Mouse (Mus musculus): ENCODE data around the gene Tjp1. TPM values are rescaled to one million over a fixed set of nuclear protein-coding genes. Genes with fewer than 3 reads are reported as not detected.

The Tjp1 gene
- total and polyA plus RNA-seq, 2 experiments from 2014 or later: 15.0 to 33.9 TPM

DNA sequence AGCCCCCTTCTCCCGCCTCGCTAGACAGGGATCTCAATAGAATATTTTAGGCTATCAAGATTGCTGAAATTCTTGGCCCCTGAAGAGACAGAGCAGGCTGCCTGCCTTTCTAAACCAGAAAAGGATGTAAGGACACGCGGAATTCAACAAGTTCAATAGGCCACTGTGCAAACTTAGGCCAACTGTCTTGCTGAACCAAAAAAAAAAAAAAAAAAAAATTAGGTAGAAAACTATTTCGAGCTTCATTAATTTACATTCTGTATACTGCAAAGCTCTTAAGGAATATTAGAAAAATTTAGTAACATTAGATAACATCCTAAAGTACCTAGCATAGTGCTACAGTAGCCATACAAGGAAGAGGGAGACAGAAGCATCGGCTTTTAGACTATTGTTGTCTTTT is 155.8 kb downstream of the Tjp1 start:
- H3K9ac ChIP-seq (replicated peaks; ENCODE audit: low read depth, low read length): peak overlapping the region; percentile 98
- TF ChIP-seq EP300 (IDR thresholded peaks at IDR 0.05; ENCODE audit: low read depth): no peak
- TF ChIP-seq CTCF (IDR thresholded peaks at IDR 0.05; ENCODE audit: low read depth): no peak
- H3K36me3 ChIP-seq (replicated peaks; ENCODE audit: control insufficient read depth, insufficient read depth, low read length): no peaks in the 10 kb centered on the region
- no peak for DNase-seq (ENCODE audit: low spot score)
- WGBS: 20% methylated on average over 6 of the region's 6 CpGs
- H3K9me3 ChIP-seq (replicated peaks; ENCODE audit: control insufficient read depth, low read length): no peaks in the 10 kb centered on the region
- H3K4me2 ChIP-seq (ENCODE audit: low read depth, low read length): peak overlapping the region; percentile 67
- H3K4me3 ChIP-seq (ENCODE audit: low read depth, low read length): peak overlapping the region; percentile 90
- H3K27ac ChIP-seq (ENCODE audit: low read depth): peak overlapping the region; percentile 99
- H3K4me1 ChIP-seq (ENCODE audit: control insufficient read depth, insufficient read depth): peaks cover 36% of the 10 kb centered on the region
- H3K27me3 ChIP-seq (ENCODE audit: control insufficient read depth, insufficient read depth, low read length): no peaks in the 10 kb centered on the region
- no peak for ATAC-seq (ENCODE audit: insufficient read depth, low read depth)

DNA sequence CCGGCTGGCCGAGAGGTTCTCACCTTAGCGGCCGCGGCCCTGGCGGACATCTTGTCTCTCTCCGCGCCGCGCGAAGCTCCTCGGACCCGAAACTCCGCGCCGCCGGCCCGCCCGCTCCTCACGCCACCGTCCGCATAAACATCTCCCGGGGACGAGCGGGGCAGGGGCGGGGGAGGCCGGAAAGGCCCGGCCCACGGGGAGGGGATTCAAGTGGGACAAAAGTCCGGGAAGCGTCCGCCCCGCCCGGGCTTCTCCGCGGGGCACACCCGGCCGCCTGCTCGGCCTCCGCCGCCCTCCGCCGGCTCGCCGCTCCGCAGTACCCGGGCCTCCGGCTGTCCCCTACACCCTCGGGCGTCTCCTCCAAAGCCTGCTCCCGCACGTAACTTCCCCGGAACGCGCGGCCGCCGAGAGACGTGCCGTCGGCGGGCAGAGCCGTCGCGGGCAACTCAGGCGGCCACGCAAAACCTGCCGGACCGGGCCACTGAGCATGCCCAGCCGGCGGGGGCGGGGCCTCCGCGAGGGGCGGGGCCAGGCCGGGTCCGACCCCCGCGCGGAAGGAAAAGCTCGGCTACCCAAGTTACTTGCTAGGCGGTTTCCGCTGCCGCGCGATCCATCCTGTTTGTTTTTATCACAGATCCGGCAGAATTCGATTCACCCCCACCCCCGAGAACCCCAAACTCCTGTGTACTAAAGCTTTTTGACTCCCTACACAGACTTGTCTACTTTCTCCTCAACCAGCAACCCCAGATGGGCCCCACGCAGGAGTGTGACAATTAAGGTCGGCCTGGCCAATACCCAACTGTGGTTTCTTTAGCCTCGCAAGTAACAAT is 156.6 kb downstream of the Tjp1 start:
- Histone ChIP-seq H3K4me1 (ENCODE audit: control insufficient read depth, insufficient read depth) (peaks cover 42% of the 10 kb centered on the region), H3K9me3 (replicated peaks; ENCODE audit: control insufficient read depth, low read length) (no peaks in the 10 kb centered on the region), H3K4me3 (ENCODE audit: low read depth, low read length) (peak overlapping the region; percentile 90), H3K27ac (ENCODE audit: low read depth) (peak overlapping the region; percentile 99), H3K4me2 (ENCODE audit: low read depth, low read length) (peak overlapping the region; percentile 67), H3K27me3 (ENCODE audit: control insufficient read depth, insufficient read depth, low read length) (no peaks in the 10 kb centered on the region), H3K36me3 (replicated peaks; ENCODE audit: control insufficient read depth, insufficient read depth, low read length) (no peaks in the 10 kb centered on the region), H3K9ac (replicated peaks; ENCODE audit: low read depth, low read length) (peak overlapping the region; percentile 98)
- DNase-seq (ENCODE audit: low spot score): peak; percentile 84
- under 1% methylated on average over 69 of the region's 92 CpGs for WGBS
- peak; percentile 90 for ATAC-seq (ENCODE audit: insufficient read depth, low read depth)
- TF ChIP-seq EP300 (IDR thresholded peaks at IDR 0.05; ENCODE audit: low read depth): peak; percentile 45; the same call in 1 of the 2 replicates
- TF ChIP-seq CTCF (IDR thresholded peaks at IDR 0.05; ENCODE audit: low read depth): no peak

DNA sequence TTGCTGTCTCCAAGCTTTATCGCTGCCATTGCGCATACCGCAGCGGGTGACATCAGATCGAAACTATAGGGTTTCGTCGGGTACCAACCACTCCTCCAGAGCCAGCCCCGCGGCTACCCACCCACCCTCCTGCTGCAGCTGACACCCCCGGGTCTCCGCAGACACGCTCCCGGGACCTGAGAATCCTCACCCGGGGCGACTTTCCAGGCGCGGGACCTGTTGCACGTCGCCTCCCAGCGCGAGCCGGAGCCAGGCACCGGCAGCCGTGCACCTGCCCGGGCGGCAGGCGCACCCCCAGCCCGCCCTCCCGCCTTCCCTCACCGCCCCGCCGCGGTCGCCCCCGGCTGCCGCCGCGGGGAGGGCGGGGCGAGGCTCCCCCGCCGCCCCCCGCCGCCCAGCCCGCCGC is 157.2 kb downstream of the Tjp1 start:
- DNase-seq (ENCODE audit: low spot score) (no peak), ATAC-seq (ENCODE audit: insufficient read depth, low read depth) (peak; percentile 15)
- peak overlapping the region; percentile 90 for H3K4me3 ChIP-seq (ENCODE audit: low read depth, low read length)
- no peaks in the 10 kb centered on the region for H3K36me3 ChIP-seq (replicated peaks; ENCODE audit: control insufficient read depth, insufficient read depth, low read length)
- H3K4me1 ChIP-seq (ENCODE audit: control insufficient read depth, insufficient read depth): peaks cover 41% of the 10 kb centered on the region
- no peaks in the 10 kb centered on the region for H3K9me3 ChIP-seq (replicated peaks; ENCODE audit: control insufficient read depth, low read length)
- H3K9ac ChIP-seq (replicated peaks; ENCODE audit: low read depth, low read length): peak overlapping the region; percentile 98
- peak overlapping the region; percentile 99 for H3K27ac ChIP-seq (ENCODE audit: low read depth)
- H3K27me3 ChIP-seq (ENCODE audit: control insufficient read depth, insufficient read depth, low read length): no peaks in the 10 kb centered on the region
- TF ChIP-seq CTCF (IDR thresholded peaks at IDR 0.05; ENCODE audit: low read depth) (no peak), EP300 (IDR thresholded peaks at IDR 0.05; ENCODE audit: low read depth) (no peak)
- under 1% methylated on average over 43 of the region's 46 CpGs for WGBS
- H3K4me2 ChIP-seq (ENCODE audit: low read depth, low read length): peak overlapping the region; percentile 67

- Histone ChIP-seq H3K9me3 (replicated peaks; ENCODE audit: control insufficient read depth, low read length) (no peaks in the 10 kb centered on the region), H3K27ac (ENCODE audit: low read depth) (peak overlapping the region; percentile 79), H3K4me3 (ENCODE audit: low read depth, low read length) (peak overlapping the region; percentile 90), H3K36me3 (replicated peaks; ENCODE audit: control insufficient read depth, insufficient read depth, low read length) (no peaks in the 10 kb centered on the region), H3K4me1 (ENCODE audit: control insufficient read depth, insufficient read depth) (peaks cover 32% of the 10 kb centered on the region), H3K9ac (replicated peaks; ENCODE audit: low read depth, low read length) (peak overlapping the region; percentile 49), H3K4me2 (ENCODE audit: low read depth, low read length) (peak overlapping the region; percentile 67), H3K27me3 (ENCODE audit: control insufficient read depth, insufficient read depth, low read length) (no peaks in the 10 kb centered on the region)
- TF ChIP-seq CTCF (IDR thresholded peaks at IDR 0.05; ENCODE audit: low read depth): no peak
- DNase-seq (ENCODE audit: low spot score) (no peak), ATAC-seq (ENCODE audit: insufficient read depth, low read depth) (no peak)
- 4% methylated on average over 5 of the region's 5 CpGs for WGBS
These were observed 158.5 kb downstream of the Tjp1 start for GRCm38 (mm10) chr7:65369101-65369500.

GRCm38 (mm10) chr7:65367386-65368245 is 160.0 kb downstream of the Tjp1 start:
- DNase-seq (ENCODE audit: low spot score) (no peak), ATAC-seq (ENCODE audit: insufficient read depth, low read depth) (no peak)
- Histone ChIP-seq H3K4me1 (ENCODE audit: control insufficient read depth, insufficient read depth) (peaks cover 40% of the 10 kb centered on the region), H3K27me3 (ENCODE audit: control insufficient read depth, insufficient read depth, low read length) (no peaks in the 10 kb centered on the region), H3K4me2 (ENCODE audit: low read depth, low read length) (peak overlapping the region; percentile 67), H3K9me3 (replicated peaks; ENCODE audit: control insufficient read depth, low read length) (no peaks in the 10 kb centered on the region), H3K9ac (replicated peaks; ENCODE audit: low read depth, low read length) (peak overlapping the region; percentile 21), H3K36me3 (replicated peaks; ENCODE audit: control insufficient read depth, insufficient read depth, low read length) (no peaks in the 10 kb centered on the region), H3K4me3 (ENCODE audit: low read depth, low read length) (peak overlapping the region; percentile 90), H3K27ac (ENCODE audit: low read depth) (peak overlapping the region; percentile 20; the same call in 1 of the 2 replicates)
- 60% methylated on average over 16 of the region's 16 CpGs for WGBS
- TF ChIP-seq CTCF (IDR thresholded peaks at IDR 0.05; ENCODE audit: low read depth): no peak
- TF ChIP-seq EP300 (IDR thresholded peaks at IDR 0.05; ENCODE audit: low read depth): no peak
